Mouse (Mus musculus) olfactory bulb, adult 2 months (tissue): ENCODE measurements around the gene Rad51b.

Experiments
- CTCF ChIP-seq: fragments of 200-500 bp; IDR thresholded peaks from 2 replicates; pipeline ENCODE4 v1.5.1; 2012; ENCODE audit warnings: low read depth, mild to moderate bottlenecking, low read length, moderate library complexity; ENCODE audit not compliant: insufficient read depth
- POLR2A ChIP-seq: fragments of 200-500 bp; IDR thresholded peaks from 2 replicates; pipeline ENCODE4 v1.6.1; 2012; ENCODE audit warnings: mild to moderate bottlenecking, low read depth, low read length, moderate library complexity; ENCODE audit not compliant: insufficient read depth

DNA sequence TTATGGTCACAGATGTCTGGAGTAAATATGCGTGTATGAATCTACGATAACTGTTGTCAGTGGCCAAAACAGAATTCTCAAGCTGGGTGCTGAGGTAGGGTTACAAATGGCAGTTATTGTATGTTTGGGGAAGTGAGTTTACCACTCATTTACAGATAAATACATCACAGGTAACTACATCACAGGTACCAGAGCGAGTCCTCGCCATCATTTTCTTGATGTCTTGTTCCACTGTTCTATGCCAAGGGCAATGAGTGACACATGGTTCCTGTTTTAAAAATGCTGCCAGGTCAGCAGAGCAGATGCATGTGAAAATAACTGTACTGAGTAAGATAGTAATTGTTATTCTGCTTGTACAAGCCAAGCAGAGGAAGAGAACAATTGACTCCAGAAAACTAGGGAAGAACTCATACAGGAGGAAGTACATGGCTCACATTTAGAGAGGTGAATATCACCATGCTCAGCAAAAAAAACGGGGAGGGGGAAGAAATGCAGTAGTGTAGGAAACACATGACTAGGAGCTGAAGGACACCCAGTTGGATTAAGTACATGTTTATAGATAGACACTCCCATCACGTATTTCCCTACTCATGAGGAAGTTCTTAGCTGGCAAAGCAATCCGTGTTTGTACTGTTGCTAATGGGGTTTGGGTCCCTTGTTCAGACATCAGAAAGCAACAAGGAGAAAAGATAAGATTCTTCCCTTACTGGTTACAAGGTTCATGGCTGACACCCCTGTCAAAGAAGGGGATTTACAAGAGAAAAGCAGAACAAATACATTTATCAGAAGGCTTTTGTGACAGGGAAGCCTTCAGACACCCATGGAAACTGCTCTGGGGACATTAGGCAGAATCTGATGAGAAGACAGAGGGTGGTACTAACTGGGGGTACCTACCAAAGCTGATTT lies 333.1 kb downstream of the Rad51b start:
- TF ChIP-seq CTCF, result no peak
- no peak for TF ChIP-seq POLR2A
